Mouse (Mus musculus): ENCODE measurements at regions not wholly inside any gene's neighbourhood (a gene's known extent, or its start where the extent isn't known, plus 50 kb on each side); places are given as distances from the start of the nearest gene placed in this dataset.

GRCm38 (mm10) chr12:49622264-49622663 lies 237.3 kb downstream of the Gm43517 start:
- TF ChIP-seq ZNF384 (IDR thresholded peaks at IDR 0.05; ENCODE audit: low read depth, low read length) (no peak), CHD2 (IDR thresholded peaks at IDR 0.05; ENCODE audit: low read depth, low read length) (no peak)
